Mouse (Mus musculus): ENCODE measurements at regions not wholly inside any gene's neighbourhood (a gene's known extent, or its start where the extent isn't known, plus 50 kb on each side); places are given as distances from the start of the nearest gene placed in this dataset.
A peak's percentile ranks its signal among the peaks of the same experiment; 100 is the strongest.

- no peaks in the 10 kb centered on the region for H3K79me2 ChIP-seq (ENCODE audit: control insufficient read depth, insufficient read depth)
- no peaks in the 10 kb centered on the region for H3K27me3 ChIP-seq (ENCODE audit: control insufficient read depth, insufficient read depth, insufficient read length)
- H3K36me3 ChIP-seq (ENCODE audit: control insufficient read depth, insufficient read depth): no peaks in the 10 kb centered on the region
- no peak overlapping the region for H3K4me2 ChIP-seq (ENCODE audit: low read depth)
- H3K4me3 ChIP-seq: no peak overlapping the region
- no peak overlapping the region for H3ac ChIP-seq (ENCODE audit: control insufficient read depth, insufficient read length)
- no peak for TF ChIP-seq MYOD1 (IDR thresholded peaks at IDR 0.05; ENCODE audit: control insufficient read depth in 1 of 3, insufficient read length in 2 of 3, low read depth in 2 of 3)
- no peak for TF ChIP-seq E2F4 (IDR thresholded peaks at IDR 0.05; ENCODE audit: insufficient read depth)
- no peak for TF ChIP-seq USF1 (IDR thresholded peaks at IDR 0.05; ENCODE audit: low read depth)
- TF ChIP-seq TCF12 (IDR thresholded peaks at IDR 0.05; ENCODE audit: insufficient read depth, poor library complexity, severe bottlenecking): no peak
- no peak for TF ChIP-seq TCF3 (IDR thresholded peaks at IDR 0.05; ENCODE audit: insufficient read length, low read depth)
- no peak for TF ChIP-seq REST (IDR thresholded peaks at IDR 0.05; ENCODE audit: insufficient read depth, insufficient read length)
These were observed 54.9 kb upstream of the Nfe2l2 start for GRCm38 (mm10) chr2:75759196-75759885.

GRCm38 (mm10) chr2:75758277-75758676 lies 53.8 kb upstream of the Nfe2l2 start:
- H3K4me2 ChIP-seq (ENCODE audit: low read depth): no peak overlapping the region
- TF ChIP-seq REST (IDR thresholded peaks at IDR 0.05; ENCODE audit: insufficient read depth, insufficient read length): no peak
- TF ChIP-seq POLR2A (IDR thresholded peaks at IDR 0.05; ENCODE audit: insufficient read length, low read depth): no peak
- no peak for TF ChIP-seq TCF12 (IDR thresholded peaks at IDR 0.05; ENCODE audit: insufficient read depth, poor library complexity, severe bottlenecking)
- TF ChIP-seq CEBPB (IDR thresholded peaks at IDR 0.05; ENCODE audit: insufficient read depth, poor library complexity, severe bottlenecking): no peak
- TF ChIP-seq MYOG (IDR thresholded peaks at IDR 0.05; ENCODE audit: control insufficient read depth in 1 of 3, insufficient read depth in 1 of 3, insufficient read length in 2 of 3, low read depth in 2 of 3): no peak
- no peak for TF ChIP-seq USF1 (IDR thresholded peaks at IDR 0.05; ENCODE audit: low read depth)
- TF ChIP-seq POLR2AphosphoS2 (IDR thresholded peaks at IDR 0.05; ENCODE audit: insufficient read length, low read depth): no peak
- no peak for TF ChIP-seq SRF (IDR thresholded peaks at IDR 0.05; ENCODE audit: control insufficient read depth, insufficient read length, low read depth)
- TF ChIP-seq MYOD1 (IDR thresholded peaks at IDR 0.05; ENCODE audit: control insufficient read depth in 1 of 3, insufficient read length in 2 of 3, low read depth in 2 of 3): no peak
- no peak for TF ChIP-seq E2F4 (IDR thresholded peaks at IDR 0.05; ENCODE audit: insufficient read depth)
- TF ChIP-seq MAX (IDR thresholded peaks at IDR 0.05; ENCODE audit: low read depth): no peak
- TF ChIP-seq TCF3 (IDR thresholded peaks at IDR 0.05; ENCODE audit: insufficient read length, low read depth): no peak
- no peak overlapping the region for H3K4me3 ChIP-seq
- no peaks in the 10 kb centered on the region for H3K27me3 ChIP-seq (ENCODE audit: control insufficient read depth, insufficient read depth, insufficient read length)
- H3K79me2 ChIP-seq (ENCODE audit: control insufficient read depth, insufficient read depth): no peaks in the 10 kb centered on the region
- no peaks in the 10 kb centered on the region for H3K36me3 ChIP-seq (ENCODE audit: control insufficient read depth, insufficient read depth)
- no peak overlapping the region for H3ac ChIP-seq (ENCODE audit: control insufficient read depth, insufficient read length)

GRCm38 (mm10) chr2:75756704-75757638 lies 52.5 kb upstream of the Nfe2l2 start:
- Histone ChIP-seq H3ac (ENCODE audit: control insufficient read depth, insufficient read length) (no peak overlapping the region), H3K4me2 (ENCODE audit: low read depth) (peak overlapping the region; percentile 80), H3K36me3 (ENCODE audit: control insufficient read depth, insufficient read depth) (no peaks in the 10 kb centered on the region), H3K4me3 (no peak overlapping the region), H3K27me3 (ENCODE audit: control insufficient read depth, insufficient read depth, insufficient read length) (no peaks in the 10 kb centered on the region), H3K79me2 (ENCODE audit: control insufficient read depth, insufficient read depth) (no peaks in the 10 kb centered on the region)
- TF ChIP-seq MAX (IDR thresholded peaks at IDR 0.05; ENCODE audit: low read depth) (no peak), MYOD1 (IDR thresholded peaks at IDR 0.05; ENCODE audit: control insufficient read depth in 1 of 3, insufficient read length in 2 of 3, low read depth in 2 of 3) (no peak), USF1 (IDR thresholded peaks at IDR 0.05; ENCODE audit: low read depth) (no peak), REST (IDR thresholded peaks at IDR 0.05; ENCODE audit: insufficient read depth, insufficient read length) (no peak), E2F4 (IDR thresholded peaks at IDR 0.05; ENCODE audit: insufficient read depth) (no peak), POLR2AphosphoS2 (IDR thresholded peaks at IDR 0.05; ENCODE audit: insufficient read length, low read depth) (peak; percentile 27)

GRCm38 (mm10) chr2:75754606-75755005 lies 50.2 kb upstream of the Nfe2l2 start:
- Histone ChIP-seq H3K79me2 (ENCODE audit: control insufficient read depth, insufficient read depth) (no peaks in the 10 kb centered on the region), H3K4me2 (ENCODE audit: low read depth) (no peak overlapping the region), H3K27me3 (ENCODE audit: control insufficient read depth, insufficient read depth, insufficient read length) (no peaks in the 10 kb centered on the region), H3K4me3 (no peak overlapping the region), H3ac (ENCODE audit: control insufficient read depth, insufficient read length) (no peak overlapping the region), H3K36me3 (ENCODE audit: control insufficient read depth, insufficient read depth) (no peaks in the 10 kb centered on the region)
- TF ChIP-seq MYOD1 (IDR thresholded peaks at IDR 0.05; ENCODE audit: control insufficient read depth in 1 of 3, insufficient read length in 2 of 3, low read depth in 2 of 3) (no peak), SRF (IDR thresholded peaks at IDR 0.05; ENCODE audit: control insufficient read depth, insufficient read length, low read depth) (no peak), TCF3 (IDR thresholded peaks at IDR 0.05; ENCODE audit: insufficient read length, low read depth) (no peak), POLR2A (IDR thresholded peaks at IDR 0.05; ENCODE audit: insufficient read length, low read depth) (no peak), MAX (IDR thresholded peaks at IDR 0.05; ENCODE audit: low read depth) (no peak), REST (IDR thresholded peaks at IDR 0.05; ENCODE audit: insufficient read depth, insufficient read length) (no peak), MYOG (IDR thresholded peaks at IDR 0.05; ENCODE audit: control insufficient read depth in 1 of 3, insufficient read depth in 1 of 3, insufficient read length in 2 of 3, low read depth in 2 of 3) (no peak), TCF12 (IDR thresholded peaks at IDR 0.05; ENCODE audit: insufficient read depth, poor library complexity, severe bottlenecking) (no peak), USF1 (IDR thresholded peaks at IDR 0.05; ENCODE audit: low read depth) (no peak), E2F4 (IDR thresholded peaks at IDR 0.05; ENCODE audit: insufficient read depth) (no peak), POLR2AphosphoS2 (IDR thresholded peaks at IDR 0.05; ENCODE audit: insufficient read length, low read depth) (no peak), CEBPB (IDR thresholded peaks at IDR 0.05; ENCODE audit: insufficient read depth, poor library complexity, severe bottlenecking) (no peak)

Data from myocyte (in vitro differentiated cells).